Mouse (Mus musculus) ES-Bruce4 (cell line): ENCODE data around the gene Prkd2.

ENCODE experiments used
- CTCF ChIP-seq: IDR thresholded peaks from one replicate; pipeline ENCODE4 v1.8.1; 2011; ENCODE audit warnings: low read depth, low read length
- POLR2A ChIP-seq: IDR thresholded peaks from one replicate; pipeline ENCODE4 v1.8.1; 2011; ENCODE audit warnings: low read length; ENCODE audit not compliant: insufficient read depth

DNA sequence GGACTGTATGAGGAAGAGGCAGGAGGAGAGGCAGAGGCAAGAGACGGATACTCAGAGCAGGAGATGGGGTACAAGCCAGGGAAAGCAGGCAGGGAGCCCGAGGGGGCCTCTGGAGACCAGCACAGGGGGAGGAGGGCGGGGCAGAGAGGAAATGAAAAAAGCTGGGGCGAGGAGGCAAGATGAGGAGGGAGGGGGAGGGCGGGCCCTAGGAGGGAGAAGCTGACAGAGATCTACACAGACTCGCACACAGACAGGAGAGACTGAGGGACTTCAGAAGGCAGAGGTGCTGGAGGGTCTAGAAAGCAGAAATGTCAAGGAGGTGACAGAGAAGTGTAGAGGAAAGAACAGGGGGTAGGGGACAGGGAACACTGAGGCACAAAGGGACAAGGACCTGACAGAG lies 63.6 kb downstream of the Prkd2 start, which contains the start of gene Ptgir:
- TF ChIP-seq CTCF (no peak), POLR2A (no peak)
